Mouse (Mus musculus) cerebellum, postnatal 10 days (tissue): ENCODE data around the gene Gm14435.
"Not testable (repeated sequence)": the region's sequence is repeated elsewhere in the genome, so short reads cannot be mapped to it uniquely, and the experiment has no call there.

Source experiments
- DNase-seq, 2 experiments: peaks; one replicate each; pipeline ENCODE4 v3.0.0; 2021; ENCODE audit warnings: mixed read lengths in 2 of 2

The Gm14435 gene

GRCm38 (mm10) chr2:176423294-176423693 is at the start of gene Gm14435:
TSS of gene Gm14435 (plus strand) at chr2:176423594.
- DNase-seq: not testable (repeated sequence)
